Mouse (Mus musculus) liver, embryonic 14.5 days (tissue): ENCODE results near the gene Ccdc120. TPM values are rescaled to one million over a fixed set of nuclear protein-coding genes. Genes with fewer than 3 reads are reported as not detected.

Source experiments
- ATAC-seq: fragments of 200-750 bp; cut with Nextera tagmentation; 2 replicates; pipeline ENCODE4 v1.8.0; 2017; ENCODE audit warnings: moderate number of reproducible peaks, mild to moderate bottlenecking, moderate library complexity; ENCODE audit not compliant: insufficient read depth
- DNase-seq, 3 experiments: peaks; one replicate each; pipeline ENCODE4 v3.0.0-alpha.2; 2012 to 2013; ENCODE audit warnings: low read depth in 3 of 3, low spot score in 3 of 3
- H3K27ac ChIP-seq: fragments of 300-500 bp; sonication (generic); 2 replicates; pipeline ENCODE4 v1.5.1; 2014; ENCODE audit warnings: moderate library complexity, mild to moderate bottlenecking, control low read depth, inconsistent platforms
- H3K27me3 ChIP-seq: fragments of 300-500 bp; sonication (generic); 2 replicates; pipeline ENCODE4 v1.6.1; 2014; ENCODE audit warnings: mild to moderate bottlenecking, low read length, moderate library complexity; ENCODE audit not compliant: control insufficient read depth, insufficient read depth
- H3K36me3 ChIP-seq: fragments of 300-500 bp; sonication (generic); replicated peaks from 2 replicates; pipeline ENCODE4 v1.6.1; 2014; ENCODE audit warnings: low read depth; ENCODE audit not compliant: control insufficient read depth, insufficient read depth
- H3K4me1 ChIP-seq, 2 experiments: fragments of 200-500 bp in 1 of 2; fragments of 300-500 bp in 1 of 2; sonication (generic) in 1 of 2; replicated peaks; 2 replicates each; pipeline ENCODE4 v1.6.1; 2012 to 2014; ENCODE audit warnings: antibody characterized with exemption in 1 of 2, inconsistent platforms in 1 of 2, low read length in 1 of 2; ENCODE audit not compliant: control insufficient read depth in 2 of 2, insufficient read depth in 2 of 2
- H3K4me2 ChIP-seq: fragments of 300-500 bp; sonication (generic); 2 replicates; pipeline ENCODE4 v1.6.1; 2014; ENCODE audit warnings: low read depth, mild to moderate bottlenecking, control low read depth, moderate library complexity
- H3K4me3 ChIP-seq, 2 experiments: fragments of 200-500 bp in 1 of 2; fragments of 300-500 bp in 1 of 2; sonication (generic) in 1 of 2; 2 replicates each; pipeline ENCODE4 v1.5.1; 2012 to 2014; ENCODE audit warnings: low read depth in 2 of 2, low read length in 2 of 2, mild to moderate bottlenecking in 2 of 2, control low read depth in 1 of 2, inconsistent platforms in 1 of 2, moderate library complexity in 1 of 2; ENCODE audit not compliant: insufficient read depth in 1 of 2
- H3K9ac ChIP-seq: fragments of 300-500 bp; sonication (generic); replicated peaks from 2 replicates; pipeline ENCODE4 v1.6.1; 2014; ENCODE audit warnings: mild to moderate bottlenecking, control low read depth, moderate library complexity
- H3K9me3 ChIP-seq: fragments of 300-500 bp; sonication (generic); 2 replicates; pipeline ENCODE4 v1.6.1; 2016; ENCODE audit warnings: low read length, mixed read lengths; ENCODE audit not compliant: control insufficient read depth
- CTCF ChIP-seq: IDR thresholded peaks from 2 replicates; pipeline ENCODE4 v1.5.1; 2016; ENCODE audit warnings: antibody characterized with exemption, low read depth, control low read depth
- EP300 ChIP-seq: IDR thresholded peaks from 2 replicates; pipeline ENCODE4 v1.6.1; 2016; ENCODE audit warnings: antibody characterized with exemption, low read depth
- WGBS: fragments of 180-500 bp; shearing (Covaris S2); extraction: QIAGEN DNeasy Blood & Tissue Kit; methylation state at CpG from one replicate; pipeline ENCODE4 v1.1.7; 2014; ENCODE audit not compliant: insufficient replicate concordance; 5-methylcytosine and 5-hydroxymethylcytosine counted together
- polyA plus RNA-seq, 2 experiments: library from polyadenylated mRNA; depleted of rRNA in 1 of 2; stranded (reverse) in 1 of 2; unstranded in 1 of 2; fragments of >200 nt; fragmentation: Nextera tagmentation in 1 of 2; extraction: Ambion mirVana in 1 of 2; gene quantifications; 2 replicates each; pipeline versions ENCODE4 v1.2.1 to v1.2.3; 2012 to 2014

The Ccdc120 gene
- polyA plus RNA-seq, 2 experiments = 1.4 to 1.5 TPM

DNA sequence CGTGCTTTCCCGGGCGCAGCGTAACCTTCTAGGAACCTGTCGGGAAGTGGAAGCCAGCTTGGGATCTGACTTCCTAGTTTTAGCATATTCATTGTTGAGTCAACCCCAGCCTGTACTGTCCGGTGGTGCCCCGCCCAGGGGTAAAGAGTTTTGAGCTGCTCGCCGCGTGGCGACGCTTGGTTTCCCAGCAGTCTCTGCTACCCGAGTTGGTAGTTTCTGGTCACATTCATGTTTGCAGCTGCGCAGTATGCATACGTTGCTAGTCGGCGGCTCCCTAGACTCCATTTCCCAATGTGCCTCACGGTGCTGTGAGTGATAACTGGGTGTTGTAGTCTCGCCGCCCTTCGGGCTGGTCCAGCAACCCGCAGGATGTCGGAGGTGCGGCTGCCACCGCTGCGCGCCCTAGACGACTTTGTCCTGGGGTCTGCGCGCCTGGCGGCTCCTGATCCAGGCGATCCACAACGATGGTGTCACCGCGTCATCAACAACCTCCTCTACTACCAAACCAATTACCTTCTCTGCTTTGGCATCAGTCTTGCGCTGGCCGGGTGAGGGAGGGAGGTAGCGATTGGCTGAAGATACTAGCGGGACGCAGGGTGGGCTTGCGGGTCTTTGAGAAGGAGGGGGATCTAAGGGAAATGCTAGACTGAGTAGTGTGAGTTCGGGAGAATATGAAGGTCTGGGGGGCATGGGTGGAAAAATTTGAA is 22.3 kb downstream of the Ccdc120 start, which contains the start of gene Praf2:
Praf2 (plus strand) TSS at position 225 of the 707 bp plus-strand sequence.
- TF ChIP-seq CTCF (0 out of 2 replicates have a peak, but pooled peaks have one; percentile 13), EP300 (no peak)
- ATAC-seq (peak; percentile 90), DNase-seq (peak; percentile 72 to 74 (median 72))
- H3K9me3 ChIP-seq = no peaks in the 10 kb centered on the region
- peak within 1 kb of the TSS; percentile 22; the same call in 1 of the 2 replicates for H3K27ac ChIP-seq
- H3K27me3 ChIP-seq = no peaks in the 10 kb centered on the region
- H3K4me1 ChIP-seq = peaks cover 0 to 2% of the 10 kb centered on the region in 2 experiments; a peak in 1 of 4 replicates
- peak within 1 kb of the TSS; percentile 47 for H3K9ac ChIP-seq
- H3K4me2 ChIP-seq = peak within 1 kb of the TSS; percentile 61
- peak within 1 kb of the TSS; percentile 41 to 55 for H3K4me3 ChIP-seq
- H3K36me3 ChIP-seq = no peaks in the 10 kb centered on the region
- 10% methylated on average over 42 of the region's 42 CpGs for whole genome bisulfite sequencing

DNA sequence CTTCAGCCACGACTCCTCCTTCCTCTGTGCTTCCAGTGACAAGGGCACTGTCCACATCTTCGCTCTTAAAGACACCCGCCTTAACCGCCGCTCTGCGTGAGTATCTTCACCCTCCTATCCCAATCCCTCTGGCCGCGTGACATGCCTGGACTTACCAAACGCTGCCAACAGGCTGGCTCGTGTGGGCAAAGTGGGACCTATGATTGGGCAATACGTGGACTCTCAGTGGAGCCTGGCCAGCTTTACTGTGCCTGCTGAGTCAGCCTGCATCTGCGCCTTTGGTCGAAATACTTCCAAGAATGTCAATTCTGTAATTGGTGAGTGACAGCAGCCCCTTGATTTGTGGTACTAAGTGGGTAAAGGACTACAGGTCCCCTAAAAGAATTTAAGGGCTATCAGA is 23.5 kb downstream of the Ccdc120 start:
- 79% methylated on average over 13 of the region's 13 CpGs for WGBS
- TF ChIP-seq CTCF (no peak), EP300 (no peak)
- no peak for DNase-seq

DNA sequence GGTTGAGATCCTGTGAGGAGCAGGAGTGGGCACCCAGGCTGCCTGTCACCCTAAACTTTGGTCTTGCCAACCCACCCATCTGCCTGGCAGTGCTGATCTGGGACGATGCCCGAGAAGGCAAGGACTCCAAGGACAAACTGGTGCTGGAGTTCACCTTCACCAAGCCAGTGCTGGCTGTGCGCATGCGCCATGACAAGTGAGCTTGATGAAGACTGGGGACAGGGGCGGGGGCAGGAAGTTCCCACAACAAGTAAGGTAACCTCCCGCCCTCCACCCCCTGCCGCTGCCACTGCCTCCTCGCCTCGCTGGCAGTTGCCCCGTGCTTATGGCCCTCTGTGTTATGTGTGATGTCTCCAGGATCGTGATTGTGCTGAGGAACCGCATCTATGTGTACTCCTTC is 24.9 kb downstream of the Ccdc120 start:
- Histone ChIP-seq H3K27ac (no peak overlapping the region), H3K4me3 (no peak overlapping the region), H3K36me3 (no peaks in the 10 kb centered on the region), H3K9me3 (no peaks in the 10 kb centered on the region), H3K27me3 (no peaks in the 10 kb centered on the region), H3K9ac (no peak overlapping the region), H3K4me2 (no peak overlapping the region), H3K4me1 (peaks cover 0 to 8% of the 10 kb centered on the region in 2 experiments; a peak in 1 of 4 replicates)
- no peak for TF ChIP-seq CTCF
- no peak for TF ChIP-seq EP300
- 75% methylated on average over 12 of the region's 12 CpGs for WGBS
- no peak for ATAC-seq
- no peak for DNase-seq

More for the DNA sequence above, 23.5 kb downstream of the Ccdc120 start:
- no peaks in the 10 kb centered on the region for H3K36me3 ChIP-seq
- ATAC-seq = no peak
- H3K4me1 ChIP-seq = peaks cover 0 to 6% of the 10 kb centered on the region in 2 experiments; a peak in 1 of 4 replicates
- no peak overlapping the region for H3K27ac ChIP-seq
- no peaks in the 10 kb centered on the region for H3K27me3 ChIP-seq
- no peak overlapping the region for H3K4me3 ChIP-seq
- H3K9ac ChIP-seq = no peak overlapping the region
- no peaks in the 10 kb centered on the region for H3K9me3 ChIP-seq
- H3K4me2 ChIP-seq = no peak overlapping the region

DNA sequence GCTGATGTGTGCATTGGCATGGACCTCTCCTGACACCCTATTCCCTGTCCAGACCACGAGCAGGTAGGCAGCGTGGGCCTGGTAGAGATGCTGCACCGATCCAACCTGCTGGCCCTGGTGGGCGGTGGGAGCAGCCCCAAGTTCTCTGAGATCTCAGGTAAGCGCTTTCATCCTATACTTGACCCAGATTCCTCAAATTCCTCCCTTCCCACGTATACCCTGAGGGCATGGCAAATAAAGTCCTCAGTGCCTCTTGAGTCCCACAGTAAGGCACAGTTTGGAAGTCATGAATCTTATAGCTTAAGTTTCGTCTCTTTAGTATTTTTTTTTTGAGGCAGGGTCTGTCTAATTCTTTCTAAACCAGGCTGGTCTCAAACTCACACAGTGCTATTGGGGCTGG is 26.6 kb downstream of the Ccdc120 start:
- no peaks in the 10 kb centered on the region for H3K36me3 ChIP-seq
- H3K27ac ChIP-seq = no peak overlapping the region
- DNase-seq = no peak
- no peak overlapping the region for H3K9ac ChIP-seq
- no peak overlapping the region for H3K4me2 ChIP-seq
- WGBS = 76% methylated on average over 7 of the region's 7 CpGs
- H3K9me3 ChIP-seq = no peaks in the 10 kb centered on the region
- TF ChIP-seq EP300 (no peak), CTCF (no peak)
- ATAC-seq = no peak
- peaks cover 0 to 8% of the 10 kb centered on the region in 2 experiments; a peak in 1 of 4 replicates for H3K4me1 ChIP-seq
- H3K4me3 ChIP-seq = no peak overlapping the region
- no peaks in the 10 kb centered on the region for H3K27me3 ChIP-seq

DNA sequence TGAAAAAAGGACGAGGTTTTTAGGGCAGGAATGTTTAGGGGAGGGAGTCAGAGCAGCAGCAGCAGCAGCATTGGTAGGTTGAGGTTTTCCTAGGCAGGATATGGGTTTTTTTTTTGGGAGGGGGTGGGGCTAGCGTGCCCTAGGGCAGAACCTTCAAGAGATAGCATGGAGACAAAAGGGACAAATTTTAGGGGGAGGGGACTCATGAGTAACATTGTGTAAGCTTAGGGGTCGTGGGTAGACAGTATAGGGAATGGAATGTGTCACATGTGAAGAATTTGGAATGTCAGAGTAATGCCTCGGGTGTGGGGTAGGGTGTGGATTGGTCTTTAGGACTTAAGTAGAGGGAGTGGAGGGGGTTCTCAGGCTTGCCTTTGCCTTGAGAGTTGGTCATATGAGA is 28.0 kb downstream of the Ccdc120 start:
- TF ChIP-seq CTCF = no peak
- TF ChIP-seq EP300 = no peak
- Histone ChIP-seq H3K9ac (peak overlapping the region; percentile 76), H3K36me3 (no peaks in the 10 kb centered on the region), H3K4me2 (peak overlapping the region; percentile 73), H3K4me1 (peaks cover 0 to 6% of the 10 kb centered on the region in 2 experiments; a peak in 1 of 4 replicates), H3K4me3 (peak overlapping the region; percentile 65 to 98), H3K27ac (peak overlapping the region; percentile 74; the same call in 1 of the 2 replicates), H3K9me3 (no peaks in the 10 kb centered on the region), H3K27me3 (no peaks in the 10 kb centered on the region)
- WGBS = 13% methylated on average over 4 of the region's 4 CpGs
- ATAC-seq (no peak), DNase-seq (no peak)
